Mouse (Mus musculus) kidney, embryonic 16.5 days (tissue): ENCODE measurements around the gene Samd9l. TPM values are rescaled to one million over a fixed set of nuclear protein-coding genes. Genes with fewer than 3 reads are reported as not detected.
"Not testable (repeated sequence)": the region's sequence is repeated elsewhere in the genome, so short reads cannot be mapped to it uniquely, and the experiment has no call there.

ENCODE experiments used
- ATAC-seq: fragments of 200-750 bp; cut with Nextera tagmentation; 2 replicates; pipeline ENCODE4 v1.8.0; 2017; ENCODE audit warnings: moderate TSS enrichment; ENCODE audit not compliant: low FRiP score, low TSS enrichment
- H3K27ac ChIP-seq: fragments of 300-500 bp; sonication (generic); 2 replicates; pipeline ENCODE4 v1.5.1; 2014; ENCODE audit warnings: low read length
- H3K27me3 ChIP-seq: fragments of 300-500 bp; sonication (generic); 2 replicates; pipeline ENCODE4 v1.6.1; 2014; ENCODE audit warnings: low read length, control low read depth, mixed read lengths; ENCODE audit not compliant: insufficient read depth
- H3K36me3 ChIP-seq: fragments of 300-500 bp; sonication (generic); 2 replicates; pipeline ENCODE4 v1.6.1; 2014; ENCODE audit warnings: low read length, control low read depth, mixed read lengths; ENCODE audit not compliant: insufficient read depth
- H3K4me1 ChIP-seq: fragments of 300-500 bp; sonication (generic); 2 replicates; pipeline ENCODE4 v1.6.1; 2014; ENCODE audit warnings: low read length, control low read depth, mixed read lengths; ENCODE audit not compliant: insufficient read depth
- H3K4me2 ChIP-seq: fragments of 300-500 bp; sonication (generic); replicated peaks from 2 replicates; pipeline ENCODE4 v1.6.1; 2014; ENCODE audit warnings: low read depth, low read length
- H3K4me3 ChIP-seq: fragments of 300-500 bp; sonication (generic); 2 replicates; pipeline ENCODE4 v1.5.1; 2014; ENCODE audit warnings: mild to moderate bottlenecking, low read length
- H3K9ac ChIP-seq: fragments of 300-500 bp; sonication (generic); replicated peaks from 2 replicates; pipeline ENCODE4 v1.6.1; 2014; ENCODE audit warnings: low read length
- H3K9me3 ChIP-seq: fragments of 300-500 bp; sonication (generic); 2 replicates; pipeline ENCODE4 v1.6.1; 2016; ENCODE audit warnings: low read length, control low read depth
- WGBS: fragments of 180-500 bp; shearing (Covaris S2); extraction: QIAGEN DNeasy Blood & Tissue Kit; methylation state at CpG from one replicate; pipeline ENCODE4 v1.1.7; 2014; 5-methylcytosine and 5-hydroxymethylcytosine counted together
- polyA plus RNA-seq: library from polyadenylated mRNA; unstranded; fragments of >200 nt; fragmentation: Nextera tagmentation; extraction: Ambion mirVana; gene quantifications from 2 replicates; pipeline ENCODE4 v1.2.1, GENCODE M21; 2015

Gene Samd9l
- polyA plus RNA-seq, 1 experiment from 2014 or later: 12.1 TPM

- not testable (repeated sequence) for H3K4me2 ChIP-seq, H3K27ac ChIP-seq, ATAC-seq, H3K4me1 ChIP-seq, H3K36me3 ChIP-seq, H3K9me3 ChIP-seq, H3K27me3 ChIP-seq, H3K4me3 ChIP-seq, H3K9ac ChIP-seq
- 68% methylated on average over 4 of the region's 4 CpGs for WGBS
Observed at GRCm38 (mm10) chr6:3395921-3396611, 3.3 kb downstream of the Samd9l start.

- no peak for ATAC-seq
- WGBS: 77% methylated on average over 1 of the region's 1 CpGs
Observed at GRCm38 (mm10) chr6:3389995-3390394, 9.4 kb downstream of the Samd9l start.

GRCm38 (mm10) chr6:3386565-3386964 lies 12.8 kb downstream of the Samd9l start:
- 78% methylated on average over 6 of the region's 6 CpGs for WGBS
- Histone ChIP-seq H3K4me1 (no peaks in the 10 kb centered on the region), H3K27me3 (no peaks in the 10 kb centered on the region), H3K4me3 (no peak overlapping the region), H3K9me3 (no peaks in the 10 kb centered on the region), H3K36me3 (no peaks in the 10 kb centered on the region), H3K27ac (no peak overlapping the region), H3K4me2 (no peak overlapping the region), H3K9ac (no peak overlapping the region)
- no peak for ATAC-seq

More at GRCm38 (mm10) chr6:3389995-3390394, 9.4 kb downstream of the Samd9l start:
- Histone ChIP-seq H3K9ac (no peak overlapping the region), H3K36me3 (no peaks in the 10 kb centered on the region), H3K4me2 (no peak overlapping the region), H3K4me1 (no peaks in the 10 kb centered on the region), H3K4me3 (no peak overlapping the region), H3K27ac (no peak overlapping the region), H3K9me3 (no peaks in the 10 kb centered on the region), H3K27me3 (no peaks in the 10 kb centered on the region)

DNA sequence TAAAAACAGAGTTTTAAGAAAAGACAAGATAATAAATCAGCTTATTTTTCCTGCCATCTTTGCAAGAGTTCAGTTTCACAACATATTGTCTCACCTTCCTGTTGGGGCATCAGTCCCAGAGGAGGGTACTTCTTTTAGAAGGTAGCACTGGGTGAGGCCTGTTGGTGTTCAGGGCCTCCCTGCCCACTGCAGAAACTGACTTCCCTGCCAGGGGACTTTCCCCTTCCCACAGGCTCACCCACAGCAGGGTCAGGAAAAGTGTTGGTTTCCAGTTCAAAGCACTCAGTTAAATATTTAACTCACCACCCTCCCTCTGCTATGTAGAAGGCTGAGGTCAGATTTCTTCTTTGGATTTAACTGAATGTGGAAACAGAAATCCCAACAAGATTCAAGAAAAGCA lies 14.6 kb downstream of the Samd9l start:
- H3K27ac ChIP-seq, H3K36me3 ChIP-seq, H3K9me3 ChIP-seq, H3K4me3 ChIP-seq, H3K4me2 ChIP-seq, H3K9ac ChIP-seq, H3K27me3 ChIP-seq, H3K4me1 ChIP-seq: not testable (repeated sequence)
- peak; percentile 93 for ATAC-seq

- WGBS: 0% methylated on average over 1 of the region's 4 CpGs
- not testable (repeated sequence) for H3K9ac ChIP-seq, H3K27ac ChIP-seq, H3K4me2 ChIP-seq, H3K4me1 ChIP-seq, H3K4me3 ChIP-seq, H3K9me3 ChIP-seq, H3K36me3 ChIP-seq, H3K27me3 ChIP-seq
- peak; percentile 90 for ATAC-seq
Observed at GRCm38 (mm10) chr6:3384115-3384791, 15.1 kb downstream of the Samd9l start.

GRCm38 (mm10) chr6:3379146-3379545 lies 20.2 kb downstream of the Samd9l start:
- Histone ChIP-seq H3K36me3 (peaks cover 19% of the 10 kb centered on the region), H3K4me1 (no peaks in the 10 kb centered on the region), H3K4me3 (no peak overlapping the region), H3K9me3 (peaks cover 9% of the 10 kb centered on the region), H3K27me3 (no peaks in the 10 kb centered on the region), H3K9ac (no peak overlapping the region), H3K4me2 (no peak overlapping the region), H3K27ac (no peak overlapping the region)
- 87% methylated on average over 2 of the region's 2 CpGs for WGBS
- ATAC-seq: no peak

DNA sequence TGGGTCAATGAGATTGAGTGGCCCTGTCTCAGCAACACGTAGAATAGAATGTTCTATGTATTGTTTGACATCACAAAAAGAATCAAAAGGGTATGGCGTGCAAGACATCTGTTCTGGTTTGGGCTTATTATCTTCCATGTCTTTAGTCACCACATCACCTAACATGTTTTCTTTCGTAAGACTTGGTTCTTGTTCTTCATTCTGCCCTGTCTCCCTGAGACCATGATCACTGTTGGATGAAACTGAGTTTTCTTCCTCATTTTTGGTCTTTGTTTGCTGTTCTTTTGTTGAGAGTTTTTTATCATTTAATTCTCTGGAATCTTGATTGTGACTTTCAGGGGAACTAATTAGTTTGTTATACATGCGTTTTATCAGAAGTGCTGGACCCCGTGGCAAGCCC lies 22.7 kb downstream of the Samd9l start:
- Histone ChIP-seq H3K36me3 (peaks cover 19% of the 10 kb centered on the region), H3K27ac (no peak overlapping the region), H3K27me3 (no peaks in the 10 kb centered on the region), H3K4me2 (no peak overlapping the region), H3K4me1 (no peaks in the 10 kb centered on the region), H3K9me3 (peaks cover 13% of the 10 kb centered on the region), H3K9ac (no peak overlapping the region), H3K4me3 (no peak overlapping the region)
- ATAC-seq: no peak
- 89% methylated on average over 5 of the region's 5 CpGs for WGBS

DNA sequence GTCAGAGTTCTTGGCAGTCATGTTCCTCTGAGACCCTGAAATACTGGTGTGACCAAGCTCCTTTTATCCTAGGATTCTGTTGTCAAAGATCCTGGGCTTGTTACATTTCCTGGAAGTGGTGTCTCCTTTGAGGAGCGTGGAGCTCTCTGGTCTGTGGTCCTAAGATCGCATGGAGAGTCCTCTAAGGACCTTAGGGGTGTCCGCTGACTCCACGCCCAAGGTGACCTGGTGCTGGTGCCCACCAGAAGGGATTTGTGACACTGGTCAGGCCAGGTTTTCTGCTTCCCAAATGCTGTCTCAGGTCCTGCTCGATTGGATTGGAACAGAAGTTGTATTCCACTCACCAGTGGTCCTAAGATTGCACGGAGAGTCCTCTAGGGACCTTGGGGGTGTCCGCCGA lies 29.8 kb downstream of the Samd9l start:
- WGBS: 84% methylated on average over 8 of the region's 8 CpGs
- Histone ChIP-seq H3K4me2 (no peak overlapping the region), H3K27ac (no peak overlapping the region), H3K4me3 (no peak overlapping the region), H3K36me3 (no peaks in the 10 kb centered on the region), H3K27me3 (no peaks in the 10 kb centered on the region), H3K4me1 (no peaks in the 10 kb centered on the region), H3K9me3 (peaks cover 6% of the 10 kb centered on the region; the same call in 1 of the 2 replicates), H3K9ac (no peak overlapping the region)
- ATAC-seq: no peak

DNA sequence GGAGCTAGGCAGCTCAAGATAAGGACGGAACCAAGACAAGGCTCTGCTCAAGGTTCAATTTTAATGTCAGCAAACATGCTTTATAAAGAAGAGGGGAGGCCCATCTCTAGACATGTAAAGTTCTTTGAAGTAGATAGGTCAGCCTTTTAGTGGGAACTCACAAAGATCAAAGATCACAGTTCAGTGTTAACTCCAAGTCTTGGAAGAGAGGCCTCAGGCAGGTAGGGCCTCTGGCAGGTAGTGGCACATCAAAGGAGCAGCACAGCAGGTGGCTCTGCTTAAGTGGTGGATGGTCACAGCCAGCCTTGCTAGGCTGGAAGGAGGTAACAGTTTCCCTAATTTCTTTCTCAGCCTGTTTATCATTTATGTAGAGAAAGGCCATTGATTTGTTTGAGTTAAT lies 33.8 kb downstream of the Samd9l start:
- H3K27me3 ChIP-seq, H3K27ac ChIP-seq, H3K9ac ChIP-seq, H3K4me1 ChIP-seq, ATAC-seq, H3K9me3 ChIP-seq, H3K36me3 ChIP-seq, H3K4me3 ChIP-seq, H3K4me2 ChIP-seq: not testable (repeated sequence)
- WGBS: 79% methylated on average over 1 of the region's 1 CpGs

DNA sequence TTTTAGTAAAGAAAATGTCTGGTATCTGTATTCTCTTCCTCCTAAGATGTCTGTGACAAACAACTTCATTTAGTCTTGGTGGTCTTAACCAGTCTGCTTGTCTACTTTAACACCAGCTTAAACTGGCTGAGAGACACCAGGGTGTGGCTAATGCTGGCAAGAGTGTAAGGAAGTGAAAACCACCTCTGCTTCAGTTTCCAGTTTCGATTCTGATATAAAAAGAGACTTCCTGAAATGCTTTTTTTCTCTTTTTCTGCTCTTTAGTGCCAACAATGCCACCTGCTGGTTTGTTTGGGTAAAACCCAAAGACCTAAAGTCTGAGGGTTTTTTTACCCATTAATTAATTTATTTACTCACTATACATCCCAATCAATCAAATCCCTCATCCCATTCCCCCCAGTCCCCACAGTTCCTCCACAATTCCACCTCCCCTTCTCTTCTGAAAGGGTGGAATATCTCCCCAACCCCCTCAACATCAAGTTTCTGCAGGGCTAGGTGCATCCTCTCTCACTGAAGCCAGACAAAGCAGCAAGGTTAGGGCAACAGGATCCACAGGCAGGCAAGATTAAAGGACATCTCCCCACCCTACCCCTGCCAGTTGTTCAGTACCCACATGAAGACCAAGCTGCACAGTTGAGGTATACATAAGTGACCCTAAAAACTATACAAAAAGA lies 53.3 kb downstream of the Samd9l start:
- 3% methylated on average over 1 of the region's 1 CpGs for WGBS
- not testable (repeated sequence) for H3K9me3 ChIP-seq, H3K27me3 ChIP-seq, H3K36me3 ChIP-seq, H3K4me1 ChIP-seq, H3K27ac ChIP-seq, H3K4me2 ChIP-seq
- Histone ChIP-seq H3K9ac (0 out of 2 replicates have a peak overlapping the region, but pooled peaks have one; percentile 44), H3K4me3 (0 out of 2 replicates have a peak overlapping the region, but pooled peaks have one; percentile 15)
- peak; percentile 51 for ATAC-seq
